Mouse (Mus musculus): ENCODE results near the gene Metap1d. TPM values are rescaled to one million over a fixed set of nuclear protein-coding genes. Genes with fewer than 3 reads are reported as not detected.

Gene Metap1d
- total RNA-seq, 2 experiments from 2014 or later, result 44.9 to 45.2 TPM

- intact Hi-C loops (cut with DNase I), result no loop called here
- no peak for DNase-seq
Observed at GRCm38 (mm10) chr2:71523431-71523830, 70.4 kb downstream of the Metap1d start.

- intact Hi-C loops (cut with DNase I), result loop anchor here (5.0 kb wide), 1 partner anchor 72 kb away; the partner anchor contains the start of gene Metap1d
- no peak for DNase-seq
Observed at GRCm38 (mm10) chr2:71524763-71525162, 71.7 kb downstream of the Metap1d start.

- DNase-seq, result peak in 1 of 2 experiments; percentile 4
- intact Hi-C loops (cut with DNase I), result loop anchor here (5.0 kb wide), 1 partner anchor 74 kb away; the partner anchor contains the start of gene Metap1d
Observed at GRCm38 (mm10) chr2:71526595-71527322, 73.7 kb downstream of the Metap1d start.

GRCm38 (mm10) chr2:71527323-71528013, 74.4 kb downstream of the Metap1d start:
- intact Hi-C loops (cut with DNase I), result loop anchor here (5.0 kb wide), 1 partner anchor 75 kb away; the partner anchor contains the start of gene Metap1d
- DNase-seq, result peak in 1 of 2 experiments; percentile 17

GRCm38 (mm10) chr2:71528014-71528713, 75.1 kb downstream of the Metap1d start, which contains the start of gene Dlx1:
Gene Dlx1, plus strand, starts transcription at chr2:71528113.
- DNase-seq, result peak in 1 of 2 experiments; percentile 31
- intact Hi-C loops (cut with DNase I), result loop anchor here (5.0 kb wide), 1 partner anchor 76 kb away; the partner anchor contains the start of gene Metap1d

- DNase-seq, result no peak
- intact Hi-C loops (cut with DNase I), result loop anchor here (5.0 kb wide), 1 partner anchor 77 kb away; the partner anchor contains the start of gene Metap1d
Observed at GRCm38 (mm10) chr2:71528714-71529510, 75.8 kb downstream of the Metap1d start.

- intact Hi-C loops (cut with DNase I), result loop anchor here (2.0 to 5.0 kb wide), 2 partner anchors 15 to 77 kb away; partner anchors contain the start of gene Metap1d
- peak; percentile 69 to 74 for DNase-seq
Observed at GRCm38 (mm10) chr2:71529511-71530351, 76.7 kb downstream of the Metap1d start.

GRCm38 (mm10) chr2:71530391-71531123, 77.5 kb downstream of the Metap1d start:
- intact Hi-C loops (cut with DNase I), result loop anchor here (2.0 kb wide), 1 partner anchor 14 kb away; no protein-coding TSS in a partner anchor
- peak in 1 of 2 experiments; percentile 31 for DNase-seq

GRCm38 (mm10) chr2:71531124-71531590, 78.1 kb downstream of the Metap1d start:
- intact Hi-C loops (cut with DNase I), result loop anchor here (2.0 kb wide), 1 partner anchor 14 kb away; no protein-coding TSS in a partner anchor
- no peak for DNase-seq

- intact Hi-C loops (cut with DNase I), result loop anchor here (2.0 kb wide), 1 partner anchor 13 kb away; no protein-coding TSS in a partner anchor
- DNase-seq, result peak in 1 of 2 experiments; percentile 8
Observed at GRCm38 (mm10) chr2:71531990-71532970, 79.2 kb downstream of the Metap1d start.

- no peak for DNase-seq
- intact Hi-C loops (cut with DNase I), result no loop called here
Observed at GRCm38 (mm10) chr2:71533094-71533493, 80.0 kb downstream of the Metap1d start.

- DNase-seq, result no peak
Observed at GRCm38 (mm10) chr2:71534242-71535052, 81.4 kb downstream of the Metap1d start.

GRCm38 (mm10) chr2:71540611-71541417, 87.7 kb downstream of the Metap1d start:
- peak in 1 of 2 experiments; percentile 29 for DNase-seq
- intact Hi-C loops (cut with DNase I), result loop anchor here (5.0 kb wide), 1 partner anchor 1731 kb away; the partner anchor contains the start of gene Sp9

More at GRCm38 (mm10) chr2:71534242-71535052, 81.4 kb downstream of the Metap1d start:
- intact Hi-C loops (cut with DNase I), result no loop called here

- peak in 1 of 2 experiments; percentile 11 for DNase-seq
- intact Hi-C loops (cut with DNase I), result loop anchor here (5.0 kb wide), 1 partner anchor 1731 kb away; the partner anchor contains the start of gene Sp9
Observed at GRCm38 (mm10) chr2:71541418-71542226, 88.5 kb downstream of the Metap1d start.
